Mouse (Mus musculus) Muller cell, postnatal 12 days (primary cell): ENCODE measurements around the gene Prss42.

Source experiments
- DNase-seq: peaks from one replicate; pipeline ENCODE4 v3.0.0-alpha.2; 2015; ENCODE audit errors: inconsistent ontology term

Gene Prss42

DNA sequence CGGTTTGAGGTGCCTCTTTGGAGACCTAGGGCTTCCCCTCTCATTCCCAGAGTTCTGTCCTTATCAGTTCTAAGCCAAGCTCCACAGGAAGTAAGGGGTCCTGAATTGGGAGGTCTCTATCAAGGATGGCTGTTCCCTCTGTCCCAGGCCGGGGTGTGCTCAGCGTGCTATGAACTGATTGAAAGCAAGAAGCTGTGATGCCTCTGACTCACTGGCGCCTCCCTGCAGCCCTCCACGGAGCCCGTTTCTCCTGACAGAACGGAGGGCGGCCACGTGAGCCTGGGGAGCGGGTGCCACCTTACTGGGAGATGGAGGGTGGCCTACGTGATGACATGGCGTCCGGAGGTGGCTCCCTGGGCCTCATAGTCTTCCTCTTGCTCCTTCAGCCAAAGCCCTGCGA, at the start of gene Prss42:
Gene Prss42, plus strand, starts transcription at position 301 of the 400 bp plus-strand sequence.
- DNase-seq, result no peak

DNA sequence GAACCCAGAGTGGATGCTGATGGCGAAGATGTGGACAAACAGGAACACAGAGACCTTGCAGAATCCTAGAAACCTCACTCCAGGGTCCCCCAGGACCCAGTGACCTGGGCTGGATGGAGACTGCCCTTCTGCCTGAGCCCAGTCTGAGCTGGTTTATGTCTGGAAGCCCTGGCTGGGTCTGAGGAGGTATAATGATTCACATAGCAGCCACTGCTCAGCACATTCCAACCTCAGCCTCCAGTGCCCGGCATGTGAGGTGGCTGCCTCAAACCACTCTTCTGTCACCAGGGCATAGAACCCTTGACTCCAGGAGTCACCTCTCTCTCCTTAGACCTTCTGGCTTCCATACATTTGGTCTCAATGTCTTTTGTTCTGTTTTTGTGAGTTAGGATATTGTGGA, 49.5 kb upstream of the Prss42 start:
- no peak for DNase-seq

DNA sequence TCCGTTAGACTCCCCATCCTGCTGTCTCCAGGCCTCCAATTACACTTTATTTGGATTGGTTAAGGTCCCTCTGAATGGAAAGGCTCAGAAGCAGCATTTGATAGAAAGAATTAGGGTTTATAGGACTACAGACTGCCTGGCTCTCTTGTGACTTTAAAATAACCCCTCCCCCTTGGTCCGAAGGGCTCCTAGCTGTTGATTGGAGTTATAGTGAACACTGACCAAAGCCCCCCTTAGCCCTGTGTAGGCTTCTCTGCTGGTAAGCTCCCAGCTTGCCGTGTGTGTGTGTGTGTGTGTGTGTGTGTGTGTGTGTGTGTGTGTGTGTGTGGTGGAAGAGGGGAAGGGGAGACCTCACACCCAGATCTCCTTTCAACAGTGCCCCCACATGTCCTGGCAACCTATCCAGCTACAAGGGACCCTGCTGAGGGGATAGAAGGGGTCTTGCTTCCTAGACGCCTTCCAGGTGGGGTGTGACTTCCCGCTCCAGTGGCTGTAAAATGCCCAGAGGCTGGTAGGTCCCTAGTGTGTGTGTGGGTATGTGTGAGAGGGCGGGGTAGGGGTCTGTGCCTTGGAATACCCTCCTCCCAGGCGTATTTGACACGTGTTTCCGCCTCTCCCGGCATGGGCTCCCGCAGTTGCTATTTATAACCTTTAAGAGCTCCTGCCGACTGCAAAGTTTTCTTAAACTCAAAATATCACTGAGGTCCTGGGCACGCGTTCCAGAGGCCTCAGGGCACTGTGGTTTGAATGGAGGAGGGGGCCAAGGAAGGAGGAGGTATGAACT, 47.4 kb upstream of the Prss42 start:
- no peak for DNase-seq

DNA sequence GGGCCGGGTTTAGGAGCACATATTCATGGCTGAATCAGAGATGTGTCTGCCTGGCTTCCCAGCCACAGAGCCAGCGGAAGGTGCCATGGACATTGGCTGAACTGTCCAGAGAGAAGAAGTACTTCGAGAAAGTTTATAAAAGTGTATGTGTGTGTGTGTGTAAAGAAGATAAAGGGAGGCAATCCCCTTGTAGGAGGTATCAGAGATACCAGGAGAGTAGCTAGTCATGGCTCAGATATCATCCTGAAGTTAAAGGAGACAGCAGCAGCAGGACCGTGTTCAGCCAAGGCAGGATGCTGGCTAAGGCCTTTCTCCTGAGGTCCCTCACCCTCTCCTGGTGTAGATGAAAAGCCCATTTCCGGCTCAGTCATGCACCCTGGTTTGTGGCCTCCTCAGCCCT, 46.6 kb upstream of the Prss42 start:
- no peak for DNase-seq

DNA sequence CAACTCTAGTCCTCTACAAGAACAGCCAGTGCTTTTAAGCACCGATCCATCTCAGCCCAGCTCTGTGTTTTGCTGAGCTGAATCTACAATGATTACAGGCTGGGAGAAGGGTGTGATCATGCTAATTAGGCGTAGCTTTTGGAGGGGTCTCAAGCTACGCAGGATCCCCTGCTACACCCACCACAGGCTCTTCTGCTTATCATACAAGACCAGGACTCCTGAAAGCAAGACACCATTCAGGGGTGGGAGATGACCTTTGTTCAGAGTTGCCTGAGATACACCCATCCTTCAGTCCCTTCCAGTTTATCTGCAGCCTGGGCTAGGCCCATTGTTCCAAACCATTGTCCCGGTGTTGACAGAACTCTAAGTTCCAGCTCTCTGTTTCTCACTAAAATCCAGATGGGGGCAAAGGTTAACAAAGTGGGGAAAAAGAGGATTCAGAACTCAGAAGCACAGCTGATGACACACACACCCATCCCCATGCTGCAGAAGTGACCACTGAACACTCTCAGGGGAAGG, 45.0 kb upstream of the Prss42 start:
- DNase-seq, result no peak

DNA sequence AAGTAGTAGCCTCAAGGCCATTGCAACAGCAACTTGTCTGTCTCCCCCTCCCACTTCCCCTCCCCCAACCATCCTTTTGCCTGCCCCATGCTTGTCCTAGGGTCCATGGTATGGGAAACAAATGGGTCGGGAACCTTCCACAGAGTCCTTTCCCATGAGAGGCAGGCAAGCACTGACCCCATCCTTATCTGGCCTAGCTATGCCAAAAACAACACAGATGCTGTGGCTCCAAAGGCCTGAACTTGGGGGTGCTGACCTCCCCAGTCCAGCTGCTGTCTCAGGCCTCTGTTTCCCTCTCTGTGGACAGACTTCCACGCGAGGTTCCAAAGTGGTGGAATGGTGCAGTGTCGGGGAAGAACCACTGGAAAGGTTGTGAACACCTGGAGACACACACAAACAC, 44.2 kb upstream of the Prss42 start:
- no peak for DNase-seq

DNA sequence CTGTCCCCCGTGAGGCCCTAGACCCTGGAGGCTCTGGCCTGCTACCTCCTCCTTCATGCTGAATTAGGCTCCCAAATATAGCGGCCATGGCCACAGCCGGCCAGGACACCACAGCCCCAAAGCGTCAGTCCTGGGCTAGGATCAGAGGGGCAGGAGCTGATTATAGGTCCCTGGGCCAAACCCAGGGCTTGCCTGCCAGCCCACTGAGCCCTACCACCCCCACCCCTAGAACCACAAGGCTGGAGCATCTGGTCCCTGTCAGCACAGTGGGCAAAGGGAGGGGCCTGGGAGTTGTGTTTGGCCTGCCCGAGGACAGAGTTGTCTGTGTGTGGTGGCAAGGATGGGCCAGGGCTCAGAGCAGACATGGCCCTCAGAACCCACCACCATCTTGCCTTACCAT, 40.1 kb upstream of the Prss42 start:
- no peak for DNase-seq

DNA sequence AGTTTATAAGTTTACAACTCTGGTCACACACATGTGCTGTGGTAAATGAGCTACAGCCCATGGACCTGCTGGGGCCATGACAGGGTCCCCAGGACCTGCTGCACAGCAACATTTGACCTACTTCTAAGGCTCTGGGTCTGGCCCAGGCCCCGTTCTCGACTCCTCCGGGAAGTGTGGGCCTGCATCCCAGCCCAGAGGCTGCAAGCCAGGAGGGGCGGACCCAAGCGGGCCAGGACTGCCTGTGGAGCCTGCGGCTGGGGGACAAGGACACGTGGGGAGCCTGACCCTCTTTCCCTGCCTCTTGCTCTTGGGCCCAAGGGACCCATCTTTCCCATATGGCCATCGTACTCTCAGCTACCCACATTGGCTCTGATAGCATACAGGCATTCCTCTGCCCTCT, 39.4 kb upstream of the Prss42 start:
- peak; percentile 68 for DNase-seq

DNA sequence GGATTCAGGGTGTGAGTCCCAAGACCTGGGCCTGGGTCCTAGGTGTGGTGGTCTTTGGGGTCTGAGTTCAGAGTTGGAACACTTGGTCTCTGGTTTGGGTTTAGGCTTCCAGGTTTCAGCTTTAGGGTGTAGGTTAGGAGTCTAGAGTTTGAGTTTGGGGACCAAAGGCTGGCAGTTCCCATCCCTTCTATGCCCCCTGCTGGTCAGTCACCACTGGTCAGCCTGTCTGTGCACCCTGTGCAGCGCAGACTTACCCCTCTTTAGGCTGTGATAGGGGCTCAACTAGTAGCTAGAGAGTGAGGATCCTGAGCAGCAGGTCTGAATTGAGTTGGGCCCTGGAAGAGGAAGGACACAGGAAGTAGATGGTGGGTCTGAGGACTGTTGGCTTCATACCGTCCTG, 38.7 kb upstream of the Prss42 start:
- DNase-seq, result no peak

DNA sequence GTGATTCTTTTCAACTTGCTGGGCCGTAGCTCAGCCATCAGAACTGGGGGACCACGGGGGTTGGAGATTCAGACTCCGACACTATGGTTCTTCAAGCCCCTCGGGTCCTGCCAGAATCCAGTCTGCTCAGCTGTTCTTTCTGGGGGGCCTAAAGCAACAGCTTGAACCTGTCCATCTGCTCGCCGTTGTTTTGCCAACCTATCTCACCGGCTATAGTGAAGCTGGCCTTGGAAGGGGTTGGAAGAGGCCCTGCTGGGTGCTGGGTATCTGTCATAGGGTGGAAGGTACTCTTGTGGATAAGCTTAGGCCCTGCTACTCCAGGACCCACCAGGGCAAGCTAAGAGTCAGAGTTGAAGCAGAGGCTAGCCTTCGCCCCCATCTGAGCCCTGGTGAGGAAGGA, 37.1 kb upstream of the Prss42 start:
- DNase-seq, result no peak

DNA sequence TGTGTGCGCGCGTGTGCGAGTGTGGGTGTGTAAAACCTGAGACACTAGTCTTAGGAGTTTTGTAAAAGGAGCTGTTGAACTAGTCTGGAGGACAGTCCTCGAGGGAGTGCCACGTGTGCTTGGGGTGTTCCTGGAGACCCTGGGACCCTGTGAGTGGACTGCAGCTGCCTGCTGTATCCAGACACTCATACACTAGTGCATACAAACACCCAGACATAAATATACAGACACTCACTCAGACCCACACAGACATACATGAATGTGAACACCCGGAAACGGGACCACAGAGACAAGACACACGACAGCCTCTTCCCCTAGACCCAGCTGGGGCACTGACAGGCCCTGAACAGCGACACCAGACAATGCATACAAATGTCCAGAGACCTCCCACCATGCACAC, 35.2 kb upstream of the Prss42 start:
- no peak for DNase-seq

DNA sequence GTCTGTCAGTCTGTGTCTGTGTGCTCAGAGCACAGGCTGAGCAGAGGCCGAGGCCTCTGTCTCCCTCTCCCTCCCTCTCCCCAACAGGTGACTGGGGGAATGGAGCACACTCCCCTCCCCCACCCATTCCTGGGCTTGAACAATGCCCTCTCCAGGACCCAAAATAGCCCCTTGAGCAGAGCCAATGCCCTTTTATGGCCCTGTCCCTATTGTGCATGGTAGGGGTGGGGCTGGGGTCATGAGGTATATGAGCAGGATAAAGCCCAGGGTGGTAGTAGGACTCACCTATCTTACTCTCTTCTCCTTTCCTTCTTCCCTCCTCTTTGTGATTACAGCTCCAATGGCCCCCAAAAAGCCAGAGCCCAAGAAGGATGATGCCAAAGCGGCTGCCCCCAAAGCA, 34.6 kb upstream of the Prss42 start:
- DNase-seq, result no peak

DNA sequence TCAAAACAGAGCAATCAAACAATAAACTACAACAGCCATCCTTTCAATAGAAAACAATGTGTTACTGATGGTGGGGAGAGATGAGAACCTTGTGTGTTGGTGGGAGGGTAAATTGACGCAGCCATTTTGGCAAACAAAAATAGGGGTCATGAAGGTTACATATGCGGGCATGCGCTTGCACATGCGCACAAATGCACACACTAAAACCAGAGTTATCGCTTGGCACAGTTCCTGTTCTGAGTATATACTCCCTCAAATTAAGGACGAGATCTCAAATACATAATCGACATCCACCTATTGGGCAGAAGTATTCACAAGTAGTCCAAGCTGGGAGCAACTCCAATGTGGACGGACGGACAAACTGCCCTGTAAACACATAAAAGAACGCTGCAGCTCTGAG, 25.6 kb upstream of the Prss42 start:
- DNase-seq, result no peak

DNA sequence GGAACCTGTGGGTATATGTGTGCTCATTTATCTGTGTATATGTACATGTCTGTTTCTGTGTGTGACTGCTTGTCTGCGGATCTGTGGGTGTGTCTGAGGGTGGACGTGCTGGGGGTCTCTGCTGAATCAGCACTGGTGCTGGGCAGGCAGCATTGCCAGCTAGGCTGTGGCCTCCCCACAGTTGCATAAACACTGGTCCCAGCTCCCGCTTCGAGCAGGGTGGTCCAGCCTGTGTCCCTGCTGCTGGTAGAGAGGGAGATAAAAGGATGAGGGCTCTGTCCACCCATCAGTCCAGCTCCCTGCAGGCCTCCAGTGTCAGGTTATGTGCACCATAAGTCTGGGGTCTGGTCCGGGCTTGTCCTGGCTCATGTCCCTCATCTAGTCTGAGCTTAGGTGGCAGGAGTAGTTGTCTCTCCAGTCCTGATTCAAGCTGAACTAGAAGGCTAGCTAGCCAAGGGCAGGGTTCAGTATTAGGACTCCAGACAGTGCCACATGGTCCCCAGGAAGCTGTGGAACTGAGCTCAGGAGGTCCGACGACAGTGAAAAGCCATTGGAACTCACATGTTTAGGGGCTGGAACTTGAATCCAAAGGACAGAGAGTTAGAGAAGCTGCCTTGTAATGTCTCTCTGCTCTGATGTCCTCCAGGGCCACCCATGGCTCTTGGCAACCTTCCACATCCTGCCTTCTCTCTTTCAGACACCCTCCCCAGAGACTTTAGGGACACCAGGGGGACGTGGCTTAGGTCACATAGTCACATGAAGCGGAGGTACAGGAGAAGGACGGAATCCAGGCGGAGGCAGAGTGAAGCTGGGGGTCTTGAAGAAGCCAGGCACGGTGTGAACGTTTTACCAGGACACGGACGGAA, 23.3 kb upstream of the Prss42 start:
- DNase-seq, result no peak

DNA sequence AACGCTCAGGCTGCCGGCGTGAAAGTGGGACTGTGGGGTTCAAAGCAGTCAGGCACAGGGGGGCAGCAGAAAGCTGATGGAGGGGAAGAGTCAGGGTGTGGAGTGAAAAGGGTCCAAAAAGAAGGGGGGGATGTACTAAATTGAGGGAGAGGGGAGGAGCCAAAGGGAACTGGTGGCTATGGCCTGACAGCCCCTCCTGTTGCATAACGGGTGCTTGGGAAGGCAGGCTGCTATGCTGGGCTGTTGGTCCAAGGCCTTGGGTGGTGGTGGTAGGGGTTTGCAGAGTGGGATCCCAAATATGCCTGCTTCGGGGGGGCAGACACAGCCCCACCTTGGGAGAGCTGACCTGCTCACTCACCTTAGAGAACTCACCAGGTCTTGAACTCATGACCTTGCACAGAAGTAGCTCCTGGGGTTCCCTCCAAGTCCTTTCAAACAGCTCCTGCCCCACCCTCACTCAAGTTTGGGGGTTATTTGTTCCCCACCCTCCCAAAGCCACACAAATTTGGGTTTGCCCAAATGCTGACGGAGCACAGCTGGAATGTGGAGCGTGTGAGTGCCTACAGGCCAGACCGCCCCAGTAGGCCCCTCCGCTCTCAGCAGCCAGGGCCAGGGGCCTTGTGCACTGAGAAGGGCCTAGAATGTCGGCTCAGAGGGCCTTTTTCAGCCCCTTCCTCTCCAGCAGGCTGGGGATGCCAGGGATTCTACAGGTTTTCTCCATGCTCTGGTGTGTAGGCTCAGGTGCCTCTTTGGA, 22.5 kb upstream of the Prss42 start:
- no peak for DNase-seq

DNA sequence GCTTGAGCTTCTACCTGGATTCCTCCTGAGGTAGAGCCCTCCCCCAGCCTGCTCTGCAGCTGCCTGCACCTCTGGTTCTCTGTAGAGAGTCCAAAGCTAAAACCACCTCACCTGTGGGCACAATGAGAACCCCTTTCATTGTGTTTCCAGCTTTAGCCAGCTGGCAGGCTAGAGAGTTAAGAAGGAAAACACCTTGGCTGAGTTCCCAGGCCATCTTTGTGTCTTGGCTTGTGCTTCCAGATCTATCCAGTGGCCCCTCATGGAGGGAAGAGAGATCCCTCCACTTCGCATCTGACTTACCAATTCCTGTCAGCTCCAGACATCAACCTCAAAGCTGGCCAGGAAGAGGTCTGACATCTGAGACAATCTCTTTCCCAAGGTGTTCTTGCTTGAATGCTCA, 19.9 kb upstream of the Prss42 start:
- no peak for DNase-seq

DNA sequence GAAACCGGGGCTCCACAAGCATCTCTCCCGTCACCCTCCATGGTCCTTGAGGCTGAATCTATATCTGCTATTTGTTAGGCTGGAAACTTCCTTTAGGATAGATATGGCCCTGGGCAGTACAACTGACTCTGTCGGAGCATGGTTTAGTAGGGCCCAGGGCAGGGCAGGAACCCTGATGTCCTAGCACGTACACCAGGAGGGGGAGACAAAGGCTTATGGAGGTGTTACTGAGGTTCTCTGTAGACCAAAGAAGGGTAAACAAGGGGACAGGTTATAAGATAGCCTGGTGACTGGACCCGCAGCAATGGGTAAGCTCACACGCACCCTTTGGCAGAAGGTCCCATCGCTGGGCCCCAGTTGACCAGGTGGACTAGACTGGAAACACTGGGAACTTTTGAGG, 19.4 kb upstream of the Prss42 start:
- no peak for DNase-seq

DNA sequence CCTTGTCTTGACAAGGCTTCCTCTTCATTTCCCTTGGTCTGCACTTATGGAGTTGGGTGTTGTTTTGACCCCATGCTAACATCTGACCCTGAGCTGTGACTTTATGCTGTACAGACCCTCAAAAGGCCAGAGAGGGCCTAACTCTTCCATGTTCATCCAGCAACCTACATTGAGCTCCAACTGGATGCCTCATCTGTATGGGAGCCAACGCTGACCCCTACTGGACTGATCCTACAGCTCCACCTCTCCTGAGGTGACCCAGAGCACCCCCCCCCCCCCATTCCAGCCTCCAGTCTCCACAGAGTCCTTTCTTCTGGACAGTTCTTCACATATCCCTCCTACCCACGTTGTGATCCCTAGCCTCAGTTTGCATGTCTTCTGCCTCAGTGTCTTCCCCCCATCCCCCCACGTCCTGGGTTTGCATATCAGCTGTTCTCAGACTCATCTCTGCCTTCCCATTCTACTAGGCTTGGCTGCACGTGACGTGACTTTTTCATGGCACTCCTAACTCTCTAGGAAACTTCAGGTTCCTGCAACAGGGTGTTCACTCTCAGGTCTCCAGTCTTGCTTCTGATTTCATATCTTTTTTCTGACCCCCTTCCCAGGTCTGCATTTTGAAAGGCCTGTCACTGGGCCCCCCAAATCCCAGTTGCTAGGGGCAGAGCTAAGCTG, 18.6 kb upstream of the Prss42 start:
- no peak for DNase-seq

DNA sequence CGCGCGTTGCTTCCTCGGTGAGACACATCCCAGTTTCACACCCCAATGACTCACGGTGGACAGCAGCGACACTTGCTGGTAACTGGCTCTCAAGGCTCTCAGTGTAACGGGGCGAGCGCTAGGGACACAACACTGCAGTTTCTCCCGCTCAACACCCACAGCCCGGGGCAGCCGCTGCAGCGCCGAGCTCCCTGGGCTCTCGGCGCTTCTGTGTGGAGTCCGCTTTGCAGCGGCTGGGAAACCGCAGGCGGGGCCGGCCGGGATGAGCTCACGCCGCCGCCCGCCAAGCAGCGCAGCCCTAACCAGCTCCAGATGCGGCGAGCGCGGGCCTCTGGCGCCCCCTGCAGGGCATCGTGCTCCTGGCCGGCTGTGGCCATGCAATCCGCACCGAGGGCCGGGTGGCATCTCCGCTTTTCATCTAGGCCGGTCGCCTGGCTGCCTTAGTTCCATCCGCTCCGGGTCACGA, 16.7 kb upstream of the Prss42 start:
- peak; percentile 98 for DNase-seq

DNA sequence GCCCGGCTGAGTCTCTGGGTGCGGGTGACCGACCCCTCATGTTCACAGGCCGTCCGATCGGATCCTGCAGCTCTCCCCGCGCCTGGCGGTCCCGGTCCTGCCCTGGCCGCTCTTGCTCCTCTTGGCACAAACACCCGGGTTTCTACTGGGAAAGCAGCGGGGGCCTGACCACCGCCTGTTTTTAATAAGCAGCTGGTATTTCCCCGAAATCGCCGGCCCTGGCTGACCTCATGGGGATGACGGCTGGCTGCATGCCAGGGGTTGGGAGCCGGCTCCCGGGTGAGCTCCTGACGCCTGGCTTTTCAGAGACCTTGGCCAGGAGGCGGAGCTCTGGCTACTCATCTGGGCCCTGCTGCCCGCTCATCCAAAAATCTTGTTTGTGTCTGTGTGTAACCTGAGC, 16.2 kb upstream of the Prss42 start:
- DNase-seq, result peak; percentile 99

DNA sequence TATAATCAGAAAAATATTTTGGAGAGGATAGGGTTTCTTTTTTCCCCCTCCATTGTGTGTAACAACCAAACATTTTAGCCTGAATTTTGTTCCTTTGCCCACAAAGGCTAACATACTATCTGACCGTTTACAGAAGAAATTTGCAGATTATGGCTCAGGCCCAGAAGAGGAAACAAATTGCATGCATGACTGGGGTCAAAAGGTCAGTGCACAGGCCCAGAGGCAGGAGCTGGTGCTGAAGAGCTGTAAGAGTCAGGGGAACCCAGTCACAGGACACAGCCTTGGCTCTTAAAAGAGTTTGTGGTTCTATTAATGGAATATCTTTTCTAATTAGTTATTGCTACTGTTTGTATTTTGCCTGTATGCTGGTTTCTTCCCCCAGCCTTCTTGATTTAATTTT, 14.4 kb upstream of the Prss42 start:
- peak; percentile 9 for DNase-seq

DNA sequence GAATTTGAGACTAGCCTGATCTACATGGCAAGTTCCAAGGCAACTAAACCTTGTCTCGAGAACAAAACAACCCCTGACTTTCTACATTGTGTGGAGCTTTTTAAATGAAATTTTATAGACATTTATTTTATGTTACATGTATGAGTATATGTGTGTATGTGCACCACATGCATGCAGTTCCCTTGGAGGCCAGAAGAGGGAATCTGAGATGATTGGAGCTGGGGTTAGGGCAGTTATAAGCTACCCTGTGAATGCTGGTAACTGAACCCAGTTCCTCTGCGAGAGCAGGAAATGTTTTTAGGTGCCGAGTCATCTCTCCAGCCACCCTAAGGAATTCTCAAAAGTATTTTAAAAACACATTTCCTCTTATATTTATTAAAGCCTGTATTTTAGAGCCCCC, 9.8 kb upstream of the Prss42 start:
- DNase-seq, result no peak
